Mouse (Mus musculus): ENCODE measurements at regions not wholly inside any gene's neighbourhood (a gene's known extent, or its start where the extent isn't known, plus 50 kb on each side); places are given as distances from the start of the nearest gene placed in this dataset.
"Not testable (repeated sequence)": the region's sequence is repeated elsewhere in the genome, so short reads cannot be mapped to it uniquely, and the experiment has no call there.

DNA sequence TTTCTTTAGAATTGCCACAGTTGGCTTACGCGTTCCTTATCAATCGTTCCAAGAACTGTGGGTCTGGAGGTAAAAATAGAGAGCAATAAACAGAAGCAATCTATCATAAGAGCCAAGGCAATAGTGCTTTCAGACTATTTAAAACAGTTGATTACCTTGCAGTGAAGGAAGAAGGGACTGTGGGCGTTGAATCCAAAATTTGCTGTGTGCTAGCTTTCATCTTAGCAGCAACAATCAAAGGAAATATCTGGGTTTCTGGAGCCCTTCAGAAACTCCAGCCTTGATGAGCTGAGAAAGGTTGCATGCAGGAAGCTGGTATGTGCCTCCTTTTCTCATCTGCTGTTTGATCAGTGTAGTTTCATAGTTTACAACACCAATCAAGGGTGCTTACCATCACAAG lies 136.1 kb upstream of the Thrb start:
- in situ Hi-C loops (cut with MboI, MseI): no loop called here

DNA sequence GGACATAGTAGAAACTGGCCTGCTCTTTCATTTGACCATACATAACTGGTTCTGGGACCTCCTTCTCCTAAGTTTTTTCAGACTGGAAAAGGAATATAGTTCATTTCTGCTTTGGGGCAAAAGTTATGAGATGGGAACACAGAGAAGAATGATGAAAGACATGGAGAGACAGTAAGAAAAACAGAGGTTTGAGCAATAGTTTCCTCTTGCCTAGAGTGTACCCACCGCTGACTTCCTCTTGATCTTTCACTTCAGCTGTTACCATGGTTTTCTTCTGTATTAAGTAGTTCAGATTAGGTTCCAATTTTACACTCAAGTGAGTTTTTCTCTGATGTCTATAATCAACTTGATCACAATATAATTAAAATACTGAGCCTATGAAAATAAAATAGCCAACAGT lies 120.7 kb upstream of the Thrb start:
- in situ Hi-C loops (cut with MboI, MseI): no loop called here

DNA sequence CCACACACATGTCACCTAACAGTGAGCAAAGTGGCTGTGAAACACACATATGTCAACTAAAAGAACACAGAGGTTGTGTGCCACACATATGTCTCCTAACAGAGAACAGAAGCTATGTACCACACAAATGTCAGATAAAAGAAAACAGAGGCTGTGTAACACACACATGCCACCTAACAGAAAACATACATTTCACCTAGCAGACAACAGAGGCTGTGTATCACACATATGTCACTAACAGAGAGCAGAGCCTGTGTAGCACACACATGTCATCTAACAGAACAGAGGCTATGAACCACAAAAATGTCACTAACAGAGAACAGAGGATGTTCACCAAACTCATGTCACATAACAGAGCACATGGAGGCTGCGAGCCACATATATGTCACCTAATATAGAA lies 103.6 kb upstream of the Thrb start:
- in situ Hi-C loops (cut with MboI, MseI): no loop called here

DNA sequence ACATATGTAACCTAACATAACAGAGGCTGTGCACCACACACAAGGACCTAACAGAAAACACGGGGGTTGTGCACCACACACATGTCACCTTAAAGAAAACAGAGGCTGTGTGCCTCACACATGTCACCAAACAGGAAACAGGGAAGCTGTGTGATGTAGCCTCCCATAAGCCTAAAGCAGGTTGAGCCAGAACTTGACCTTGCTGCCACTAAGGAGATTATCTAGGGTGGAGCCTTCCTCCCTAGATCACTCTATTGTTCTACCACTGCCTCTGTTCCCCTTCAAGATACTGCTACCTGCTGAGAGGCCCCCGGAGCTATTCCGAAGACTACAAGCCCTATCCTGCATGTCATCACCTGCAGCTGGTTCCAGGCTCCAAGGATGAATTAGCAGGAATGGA lies 100.1 kb upstream of the Thrb start:
- in situ Hi-C loops (cut with MboI, MseI): not testable (repeated sequence)

DNA sequence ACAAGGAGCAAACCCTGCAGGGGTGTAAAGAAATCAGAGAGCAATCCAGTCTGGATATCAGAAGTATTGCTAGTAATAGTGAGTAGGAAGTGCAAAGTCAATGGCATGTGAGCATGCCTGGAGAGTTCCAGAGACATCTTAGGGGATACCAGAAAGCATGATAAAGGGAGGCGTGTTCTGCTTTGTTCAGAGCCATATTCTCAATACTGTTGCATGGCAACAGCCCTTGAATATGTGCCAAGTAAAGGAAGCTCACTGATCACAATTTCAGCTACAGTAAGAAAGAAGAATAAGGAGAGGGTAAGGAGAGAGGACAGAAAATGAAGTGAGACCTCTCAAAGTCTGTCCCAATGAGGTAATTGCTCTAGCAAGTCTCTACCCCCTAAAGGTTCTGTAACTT lies 92.1 kb upstream of the Thrb start:
- in situ Hi-C loops (cut with MboI, MseI): no loop called here

DNA sequence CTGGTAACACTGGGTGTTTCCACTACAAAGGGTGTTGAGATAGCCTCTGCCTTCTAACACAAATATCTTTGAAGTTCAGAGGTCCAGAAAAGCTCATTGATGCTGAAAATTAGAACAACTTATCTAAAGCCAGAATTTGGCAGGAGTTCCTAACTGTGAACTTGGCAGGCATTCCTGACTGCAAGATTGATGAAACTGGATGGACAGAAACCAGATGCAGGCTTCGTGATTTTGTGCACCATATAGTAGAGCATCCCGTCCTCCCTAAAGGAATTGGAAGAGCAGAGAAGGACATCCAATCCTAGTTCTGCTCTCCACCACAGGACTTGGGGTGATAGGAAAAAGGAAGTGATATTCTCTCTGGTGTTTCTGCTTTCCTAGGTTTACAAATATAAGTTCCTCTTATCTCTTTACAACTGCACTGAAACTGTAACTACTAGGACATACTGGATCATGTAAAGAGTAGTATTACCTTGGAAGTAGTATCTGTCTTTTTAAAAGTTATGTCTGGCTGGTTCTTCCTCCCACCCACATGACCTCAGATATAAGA lies 90.9 kb upstream of the Thrb start:
- in situ Hi-C loops (cut with MboI, MseI): no loop called here

DNA sequence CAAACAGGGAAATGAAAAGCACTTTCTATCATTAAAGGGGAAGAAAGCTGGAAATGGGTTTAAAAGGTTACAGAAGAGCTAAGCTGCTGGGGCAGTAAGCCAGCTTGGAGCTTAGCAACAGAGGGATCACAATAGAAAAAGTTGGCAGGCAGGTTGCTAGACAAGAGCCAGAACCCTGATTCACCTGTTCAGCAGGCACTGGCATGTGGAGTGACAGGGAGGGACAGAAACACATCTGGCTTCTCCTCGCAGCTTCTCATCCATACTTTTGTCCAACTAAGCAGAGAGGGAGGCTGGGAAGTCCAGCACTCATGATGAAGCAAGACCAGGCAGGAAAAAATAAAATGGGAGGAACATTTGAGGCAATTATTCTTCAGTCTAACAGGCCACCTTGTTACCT lies 81.3 kb upstream of the Thrb start:
- in situ Hi-C loops (cut with MboI, MseI): no loop called here

DNA sequence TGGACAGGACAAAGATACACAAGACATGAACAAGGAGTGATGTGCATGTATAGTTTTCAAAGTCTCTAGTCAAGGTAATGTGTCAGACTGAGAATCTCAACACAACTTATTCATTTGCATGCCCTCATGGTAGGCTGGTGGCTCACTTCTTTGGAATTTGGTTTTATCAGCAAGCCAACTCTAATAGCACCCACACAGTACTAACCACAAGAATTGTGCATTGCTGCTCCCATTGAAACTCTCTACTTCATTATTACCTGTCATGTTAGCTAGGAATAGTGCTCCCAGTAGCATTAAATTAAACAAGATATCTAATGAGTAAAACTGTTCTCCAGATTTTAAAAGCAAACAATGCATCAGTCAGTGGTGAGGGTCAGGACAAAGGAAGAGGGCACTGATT lies 70.5 kb upstream of the Thrb start:
- in situ Hi-C loops (cut with MboI, MseI): no loop called here

DNA sequence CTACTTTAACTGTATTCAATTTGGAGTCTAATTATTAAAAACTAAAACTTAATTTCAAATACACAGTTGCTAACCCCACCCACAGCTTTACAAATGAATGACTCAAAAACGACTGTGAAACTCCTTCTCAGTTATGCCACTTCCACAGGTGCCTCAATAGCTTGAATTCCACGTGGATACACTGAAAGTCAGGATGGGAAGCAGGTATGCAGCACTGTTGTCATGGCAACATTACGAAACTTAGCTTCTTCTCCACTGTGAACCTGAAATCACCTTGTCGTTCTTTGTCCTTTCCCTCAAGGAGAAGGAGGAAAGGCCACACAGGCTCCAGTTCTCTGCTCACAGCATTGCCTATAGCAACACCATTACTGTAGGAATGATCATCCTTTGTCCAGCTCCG lies 60.5 kb upstream of the Thrb start:
- in situ Hi-C loops (cut with MboI, MseI): no loop called here

DNA sequence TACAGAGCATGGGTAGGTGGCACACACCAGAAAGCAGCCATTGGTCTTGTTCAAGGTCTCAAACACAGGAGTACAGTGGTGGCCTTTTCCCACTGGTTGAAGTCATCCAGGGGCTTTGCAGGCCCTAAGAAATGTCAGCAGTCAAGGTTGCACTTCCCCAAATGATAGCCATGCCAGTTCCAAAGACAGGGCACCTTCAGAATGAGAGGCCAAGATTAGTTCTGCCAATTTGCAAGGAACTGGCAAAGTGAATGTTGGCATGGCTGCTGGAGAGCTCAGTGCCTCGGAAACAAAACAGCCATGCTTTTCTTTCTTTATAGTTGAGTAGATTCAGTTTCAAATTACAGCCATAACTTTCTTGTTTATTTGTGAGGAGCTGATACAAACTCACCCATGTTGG lies 57.7 kb upstream of the Thrb start:
- in situ Hi-C loops (cut with MboI, MseI): loop anchor here in 1 of 2 experiments (10.0 kb wide), 1 partner anchor 1118 kb away; no protein-coding TSS in a partner anchor

DNA sequence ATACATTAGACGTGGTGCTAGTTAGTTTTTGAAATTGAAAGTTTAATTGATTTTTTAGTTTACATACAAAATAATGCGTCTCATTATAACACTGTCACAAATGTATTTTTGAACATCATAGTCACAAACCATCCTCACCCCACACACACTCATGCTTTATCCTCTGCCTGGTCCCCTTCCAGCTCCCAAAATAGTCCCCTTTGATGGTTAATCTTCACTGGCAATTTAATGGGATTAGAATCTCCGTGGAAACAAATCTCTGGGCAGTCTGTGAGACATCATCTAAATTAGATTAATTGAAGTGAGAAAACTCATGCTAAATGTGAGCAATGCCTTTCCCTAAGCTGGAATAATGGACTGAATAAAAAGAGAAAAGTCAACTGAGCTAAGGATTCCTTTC lies 54.0 kb upstream of the Thrb start:
- in situ Hi-C loops (cut with MboI, MseI): loop anchor here in 1 of 2 experiments (10.0 kb wide), 1 partner anchor 1121 kb away; no protein-coding TSS in a partner anchor

DNA sequence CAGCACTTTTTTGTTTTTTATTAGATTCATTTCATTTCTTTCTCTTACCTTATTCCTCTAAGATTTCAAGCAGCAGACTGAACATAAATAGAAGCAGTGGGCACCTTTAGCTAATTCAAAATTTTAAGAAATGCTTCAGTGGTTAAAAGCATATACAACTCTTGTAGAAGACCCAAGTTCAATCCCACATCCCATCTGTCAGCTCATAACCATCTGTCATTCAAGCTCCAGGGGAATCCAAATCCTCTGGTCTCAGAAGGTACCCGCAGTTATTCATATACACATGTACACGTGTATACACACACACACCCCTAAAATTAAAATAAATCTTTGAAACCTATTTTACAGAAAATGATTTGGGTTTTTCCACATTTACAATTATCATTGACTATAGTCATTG lies 52.9 kb upstream of the Thrb start:
- in situ Hi-C loops (cut with MboI, MseI): loop anchor here in 1 of 2 experiments (10.0 kb wide), 1 partner anchor 1122 kb away; no protein-coding TSS in a partner anchor
